Mouse (Mus musculus) activated CD4-positive, CD25-positive, alpha-beta regulatory T cell (primary cell): Measurements from ENCODE around the gene Heatr3. TPM values are rescaled to one million over a fixed set of nuclear protein-coding genes. Genes with fewer than 3 reads are reported as not detected.

Source experiments
- polyA plus RNA-seq, 2 experiments: library from polyadenylated mRNA; unstranded; fragments of 100-300 nt; shearing (Covaris generic); gene quantifications; one replicate each; pipeline ENCODE4 v1.2.1; 2017

Heatr3 gene
- 10 to 100 TPM; 29.5 to 43.0 TPM for polyA plus RNA-seq

GRCm38 (mm10) chr8:88137748-88138484, at the start of gene Heatr3:
Gene Heatr3, plus strand, starts transcription at chr8:88137855.

GRCm38 (mm10) chr8:88118456-88119036, 19.1 kb upstream of the Heatr3 start, which contains the start of gene Cnep1r1:
Gene Cnep1r1, plus strand, starts transcription at chr8:88118769.

GRCm38 (mm10) chr8:88198945-88199571, 61.4 kb downstream of the Heatr3 start, which contains the start of gene Tent4b:
Gene Tent4b, plus strand, starts transcription at chr8:88199213.

Other genes starting within 250 kb of the Heatr3 start
- gene Zfp423, start 178.3 kb upstream of the Heatr3 start, polyA plus RNA-seq: under 1 TPM; 0.25 to 0.32 TPM
- 10 to 100 TPM; 36.4 to 38.9 TPM for gene Cnep1r1, start 19.1 kb upstream of the Heatr3 start, polyA plus RNA-seq
- 10 to 100 TPM; 30.3 to 51.2 TPM for gene Tent4b, start 61.4 kb downstream of the Heatr3 start, polyA plus RNA-seq
- 100 to 1,000 TPM in 1 of 2 experiments, 10 to 100 TPM in 1; 69.1 to 154 TPM for gene Adcy7, start 134.5 kb downstream of the Heatr3 start, polyA plus RNA-seq
- gene Brd7, start 224.3 kb downstream of the Heatr3 start, polyA plus RNA-seq: 10 to 100 TPM; 66.7 to 72.2 TPM